Mouse (Mus musculus) left cerebral cortex, adult 2 months (tissue): ENCODE measurements around the gene Arl14. TPM values are rescaled to one million over a fixed set of nuclear protein-coding genes. Genes with fewer than 3 reads are reported as not detected.
"Not testable (repeated sequence)": the region's sequence is repeated elsewhere in the genome, so short reads cannot be mapped to it uniquely, and the experiment has no call there.

Source experiments
- DNase-seq, 2 experiments: peaks; one replicate each; pipeline ENCODE4 v3.0.0; 2021 to 2022; ENCODE audit warnings: low spot score in 2 of 2, mixed read lengths in 1 of 2; ENCODE audit errors: extremely low spot score in 1 of 2
- H3K27ac ChIP-seq: fragments of 200-600 bp; 2 replicates; pipeline ENCODE4 v1.8.1; 2022
- H3K4me3 ChIP-seq: fragments of 200-600 bp; 2 replicates; pipeline ENCODE4 v1.8.1; 2022
- CTCF ChIP-seq: fragments of 200-600 bp; IDR thresholded peaks from 2 replicates; pipeline ENCODE4 v1.8.1; 2022; ENCODE audit warnings: antibody characterized with exemption, mild to moderate bottlenecking, moderate library complexity
- intact Hi-C: fragments of 180-260 bp; cut with DNase I; formaldehyde crosslinking; loops from one replicate; pipeline ENCODE4 v1.15.1; 2025
- total RNA-seq, 2 experiments: library from RNA; stranded (reverse); gene quantifications; 2 replicates each; pipeline ENCODE4 v1.2.3; 2021

The Arl14 gene
- total RNA-seq, 2 experiments from 2014 or later: not detected

GRCm38 (mm10) chr3:69222987-69223386, 768 bp downstream of the Arl14 start:
- no peak for DNase-seq
- intact Hi-C loops: no loop called here
- no peak overlapping the region for H3K4me3 ChIP-seq
- no peak for TF ChIP-seq CTCF
- H3K27ac ChIP-seq: no peak overlapping the region

- no peak for DNase-seq
- no peak overlapping the region for H3K27ac ChIP-seq
- intact Hi-C loops: no loop called here
- TF ChIP-seq CTCF: no peak
- H3K4me3 ChIP-seq: no peak overlapping the region
Measured at GRCm38 (mm10) chr3:69223666-69224065, 1.4 kb downstream of the Arl14 start.

DNA sequence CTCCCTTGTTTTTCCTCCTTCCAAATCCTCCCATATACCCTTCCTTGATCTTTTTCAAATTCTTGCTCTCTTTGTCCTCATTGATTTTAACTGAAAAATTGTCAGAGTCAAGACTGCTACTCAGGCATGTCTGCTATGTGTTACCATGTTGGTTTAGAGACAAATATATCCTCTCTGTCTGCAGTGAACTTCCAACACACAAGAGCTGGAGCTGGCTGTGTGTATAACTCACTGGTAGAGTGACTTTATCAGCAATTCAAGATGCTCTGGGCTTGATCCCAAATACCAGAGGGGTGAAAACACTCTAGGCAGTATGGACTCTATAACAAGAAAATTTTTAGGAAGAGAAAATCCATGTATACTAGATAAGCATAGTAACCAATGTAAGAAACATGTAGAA, 2.8 kb downstream of the Arl14 start:
- intact Hi-C loops: no loop called here
- TF ChIP-seq CTCF: no peak
- Histone ChIP-seq H3K4me3 (no peak overlapping the region), H3K27ac (no peak overlapping the region)
- DNase-seq: no peak

DNA sequence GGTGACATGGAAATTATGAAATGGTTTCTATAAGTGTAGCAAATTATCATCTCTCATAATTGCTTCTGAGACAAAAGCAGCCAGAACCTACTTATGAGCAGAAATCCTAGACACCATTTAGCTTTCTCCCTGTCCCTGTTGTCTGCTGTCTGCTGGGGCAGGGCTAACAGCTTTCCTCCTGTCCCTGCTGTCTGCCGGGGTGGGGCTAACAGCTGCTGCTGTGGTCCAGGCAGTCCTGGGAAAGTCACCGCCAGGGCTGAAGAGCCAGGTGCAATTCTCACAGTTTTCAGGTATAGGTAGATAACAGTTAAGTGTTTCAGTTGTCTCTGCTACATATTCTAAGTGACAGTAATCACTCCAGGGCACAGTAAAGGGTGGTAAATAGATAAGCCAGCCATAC, 4.3 kb downstream of the Arl14 start:
- TF ChIP-seq CTCF: no peak
- intact Hi-C loops: no loop called here

DNA sequence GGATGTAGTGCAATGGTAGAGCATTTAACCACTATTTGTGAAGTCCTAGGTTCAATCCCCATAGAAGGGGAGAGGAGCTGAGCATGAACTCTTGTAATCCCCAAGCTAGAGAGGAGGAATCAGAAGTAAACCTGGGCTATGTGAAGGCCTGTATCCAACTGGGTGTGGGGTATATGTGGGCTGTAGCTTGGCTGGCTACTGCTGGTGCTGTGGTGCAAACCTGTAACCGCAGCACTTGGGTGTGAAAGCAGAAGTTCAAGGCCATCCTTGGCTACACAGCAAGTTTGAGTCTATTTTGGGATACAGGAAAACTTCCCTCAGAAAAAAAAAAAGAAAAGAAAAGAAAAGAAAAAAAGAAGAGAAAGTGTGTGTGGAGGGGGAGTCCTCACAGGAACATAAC, 5.8 kb downstream of the Arl14 start:
- no peak overlapping the region for H3K4me3 ChIP-seq
- H3K27ac ChIP-seq: no peak overlapping the region
- TF ChIP-seq CTCF: no peak
- DNase-seq: no peak
- intact Hi-C loops: no loop called here

More for the DNA sequence above, 4.3 kb downstream of the Arl14 start:
- Histone ChIP-seq H3K4me3 (no peak overlapping the region), H3K27ac (no peak overlapping the region)
- no peak for DNase-seq

DNA sequence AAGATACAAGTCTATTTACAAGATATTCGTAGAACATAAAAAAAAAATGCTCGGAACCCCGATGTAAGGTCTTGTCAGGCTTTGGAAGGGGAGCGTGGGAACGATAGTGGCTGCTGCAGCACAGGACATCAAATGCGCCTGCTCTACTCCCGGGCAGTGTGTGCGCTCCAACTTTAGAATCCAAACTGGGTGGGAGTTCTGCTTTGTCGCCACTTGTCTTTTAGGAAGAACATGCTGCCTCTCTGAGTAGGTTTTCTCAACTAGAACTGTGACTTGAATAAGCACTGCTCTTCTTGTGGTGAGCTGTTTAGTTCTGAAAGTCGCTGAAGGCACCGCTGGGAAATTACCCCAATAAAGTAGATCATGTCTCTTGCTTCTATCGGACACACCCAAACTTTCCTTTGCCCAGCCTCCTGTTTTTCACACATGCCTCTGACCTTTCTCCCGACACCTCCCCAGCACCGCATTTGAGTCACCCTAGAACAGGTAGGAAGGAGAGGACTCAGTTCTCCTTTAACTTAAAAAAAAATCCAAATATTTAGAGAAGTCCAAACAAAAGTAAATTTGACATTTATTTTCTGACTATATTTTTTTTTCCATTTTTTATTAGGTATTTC, 9.4 kb downstream of the Arl14 start:
- no peak overlapping the region for H3K27ac ChIP-seq
- no peak for DNase-seq
- H3K4me3 ChIP-seq: no peak overlapping the region
- intact Hi-C loops: no loop called here
- no peak for TF ChIP-seq CTCF

GRCm38 (mm10) chr3:69233552-69234189, 11.5 kb downstream of the Arl14 start:
- H3K27ac ChIP-seq, DNase-seq, H3K4me3 ChIP-seq, intact Hi-C loops: not testable (repeated sequence)

DNA sequence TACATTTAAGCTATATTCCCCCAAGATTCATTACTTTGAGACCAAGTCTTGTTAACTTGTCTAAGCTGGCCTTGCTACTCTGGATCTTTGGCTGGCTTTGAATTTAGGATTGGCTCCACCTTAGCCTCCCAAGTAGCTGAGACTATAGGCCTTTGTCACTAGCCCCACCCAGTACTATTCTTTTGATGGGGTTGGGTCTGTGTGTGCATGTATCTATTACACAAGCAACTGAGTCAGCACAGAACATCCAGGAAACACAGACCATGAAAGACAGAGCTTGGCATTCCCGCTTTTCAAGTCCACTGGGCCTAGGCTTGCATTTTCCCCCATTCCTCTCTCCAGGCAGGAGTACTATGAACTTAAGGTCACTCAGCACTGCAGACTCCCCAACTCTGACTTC, 12.3 kb downstream of the Arl14 start:
- DNase-seq: no peak
- TF ChIP-seq CTCF: no peak
- H3K4me3 ChIP-seq: no peak overlapping the region
- intact Hi-C loops: no loop called here
- no peak overlapping the region for H3K27ac ChIP-seq

DNA sequence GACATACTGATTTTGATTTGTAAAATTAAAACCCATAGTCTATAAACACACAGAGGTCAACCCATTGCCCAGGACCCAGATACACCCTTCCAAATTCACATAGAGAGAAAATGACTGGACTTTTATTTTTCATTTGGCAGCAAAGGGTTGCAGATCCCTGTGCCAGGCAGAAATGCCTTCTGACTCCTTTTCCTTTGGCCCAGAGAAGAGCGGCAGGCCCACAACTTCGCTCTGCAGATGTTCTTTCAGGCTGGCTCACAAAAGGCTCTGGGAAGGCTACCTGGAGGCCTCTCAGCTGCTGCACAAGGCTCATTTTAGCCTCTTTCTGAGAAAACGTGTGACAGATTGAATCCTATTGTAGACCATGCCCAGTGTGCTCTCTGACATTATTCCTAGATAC, 13.6 kb downstream of the Arl14 start:
- no peak for TF ChIP-seq CTCF
- intact Hi-C loops: loop anchor here (5.0 kb wide), 2 partner anchors 466 to 666 kb away; no protein-coding TSS in a partner anchor

DNA sequence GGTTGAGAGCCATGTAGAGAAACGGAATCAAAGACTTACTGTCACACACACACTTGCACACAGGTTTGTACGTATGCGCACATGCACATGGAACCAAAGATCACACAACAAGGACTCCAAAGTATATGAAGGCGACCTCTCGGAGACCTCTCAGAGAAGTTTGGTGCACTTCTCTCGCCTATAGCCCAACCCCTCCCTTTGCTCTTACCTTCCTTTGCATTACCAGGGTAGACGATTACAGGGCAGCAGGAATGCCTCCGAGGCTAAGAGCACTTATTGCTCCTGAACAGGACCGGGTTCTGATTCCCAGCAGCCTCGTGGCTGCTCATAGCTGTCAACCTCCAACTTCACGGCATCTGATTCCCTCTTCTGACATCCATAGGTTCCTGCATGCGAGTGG, 14.3 kb downstream of the Arl14 start:
- no peak for DNase-seq
- no peak for TF ChIP-seq CTCF
- intact Hi-C loops: loop anchor here (5.0 kb wide), 2 partner anchors 466 to 666 kb away; no protein-coding TSS in a partner anchor
- H3K4me3 ChIP-seq: no peak overlapping the region
- H3K27ac ChIP-seq: no peak overlapping the region

More for the DNA sequence above, 13.6 kb downstream of the Arl14 start:
- no peak overlapping the region for H3K4me3 ChIP-seq
- H3K27ac ChIP-seq: no peak overlapping the region
- DNase-seq: no peak

- Histone ChIP-seq H3K4me3 (no peak overlapping the region), H3K27ac (no peak overlapping the region)
- TF ChIP-seq CTCF: peak; percentile 81
- intact Hi-C loops: loop anchor here (1.0 to 5.0 kb wide), 3 partner anchors 243 to 664 kb away; no protein-coding TSS in a partner anchor
- peak; percentile 63 to 69 for DNase-seq
Measured at GRCm38 (mm10) chr3:69238141-69238851, 16.1 kb downstream of the Arl14 start.

DNA sequence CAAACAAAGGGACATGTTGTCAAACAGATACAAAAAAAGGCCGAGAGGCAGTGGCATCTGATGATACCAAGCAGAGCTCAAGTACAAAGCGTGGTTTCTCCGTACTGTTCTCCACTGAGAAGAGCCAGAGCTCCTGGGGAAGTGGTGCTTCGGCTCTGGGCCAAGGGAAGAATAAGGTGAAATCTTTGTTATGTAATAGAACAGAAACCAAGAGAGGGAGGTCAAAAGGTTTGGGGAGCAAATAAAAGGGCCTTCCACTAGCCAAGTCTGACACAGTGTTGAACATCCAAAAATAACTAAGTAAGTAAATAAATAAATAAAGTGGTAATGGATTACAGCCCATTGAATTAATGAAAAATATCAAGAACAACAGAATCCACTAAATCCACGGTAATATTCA, 17.0 kb downstream of the Arl14 start:
- DNase-seq: no peak
- TF ChIP-seq CTCF: no peak
- H3K4me3 ChIP-seq: no peak overlapping the region
- intact Hi-C loops: loop anchor here (5.0 kb wide), 2 partner anchors 463 to 663 kb away; no protein-coding TSS in a partner anchor
- no peak overlapping the region for H3K27ac ChIP-seq
